Mouse (Mus musculus): ENCODE results near the gene Schip1.

GRCm38 (mm10) chr3:68405724-68406123, 341.1 kb downstream of the Schip1 start:
- TF ChIP-seq CTCF (IDR thresholded peaks at IDR 0.05; ENCODE audit: low read depth), result no peak
- TF ChIP-seq EP300 (optimal IDR thresholded peaks at IDR 0.05), result no peak

Measured in stomach, postnatal 0 days (tissue).